Mouse (Mus musculus) MEL (cell line): ENCODE data around the gene Col23a1.

Experiments
- CHD1 ChIP-seq: IDR thresholded peaks from 2 replicates; pipeline ENCODE4 v1.6.1; 2012; ENCODE audit warnings: low read depth, mild to moderate bottlenecking, inconsistent platforms, low read length, improper control_type of control experiment
- CHD2 ChIP-seq: IDR thresholded peaks from 2 replicates; pipeline ENCODE4 v1.6.1; 2011; ENCODE audit warnings: low read length, improper control_type of control experiment
- CTCF ChIP-seq, 3 experiments: IDR thresholded peaks in 2 of 3; conservative IDR thresholded peaks in 1 of 3; 2 replicates each; pipeline ENCODE4 v1.5.1; 2011 to 2012; ENCODE audit warnings: low read length in 3 of 3, low read depth in 2 of 3, mild to moderate bottlenecking in 2 of 3, improper control_type of control experiment in 1 of 3, inconsistent platforms in 1 of 3, mixed read lengths in 1 of 3, moderate library complexity in 1 of 3; ENCODE audit not compliant: control insufficient read depth in 1 of 3, insufficient read depth in 1 of 3, poor library complexity in 1 of 3, severe bottlenecking in 1 of 3
- EP300 ChIP-seq, 2 experiments: IDR thresholded peaks; 2 replicates each; pipeline ENCODE4 v1.6.1; 2011; ENCODE audit warnings: improper control_type of control experiment in 2 of 2, low read length in 2 of 2, low read depth in 1 of 2, mild to moderate bottlenecking in 1 of 2
- GABPA ChIP-seq: IDR thresholded peaks from 2 replicates; pipeline ENCODE4 v1.6.1; 2012; ENCODE audit warnings: low read depth, mild to moderate bottlenecking, inconsistent platforms, low read length, improper control_type of control experiment, moderate library complexity
- GATA1 ChIP-seq: IDR thresholded peaks from 2 replicates; pipeline ENCODE4 v1.6.1; 2011; ENCODE audit warnings: low read depth, low read length, improper control_type of control experiment
- POLR2A ChIP-seq, 2 experiments: IDR thresholded peaks; 2 replicates each; pipeline ENCODE4 v1.6.1; 2011 to 2012; ENCODE audit warnings: low read length in 2 of 2, mild to moderate bottlenecking in 2 of 2, control low read depth in 1 of 2, improper control_type of control experiment in 1 of 2, low read depth in 1 of 2, moderate library complexity in 1 of 2; ENCODE audit not compliant: control insufficient read depth in 1 of 2, insufficient read depth in 1 of 2, poor library complexity in 1 of 2
- RCOR1 ChIP-seq: IDR thresholded peaks from 2 replicates; pipeline ENCODE4 v1.6.1; 2012; ENCODE audit warnings: low read depth, mild to moderate bottlenecking, inconsistent platforms, low read length, improper control_type of control experiment
- SMC3 ChIP-seq: IDR thresholded peaks from 2 replicates; pipeline ENCODE4 v1.6.1; 2011; ENCODE audit warnings: low read depth, low read length, improper control_type of control experiment
- TAL1 ChIP-seq: IDR thresholded peaks from 2 replicates; pipeline ENCODE4 v1.6.1; 2012; ENCODE audit warnings: mild to moderate bottlenecking, inconsistent platforms, low read length, moderate library complexity, mixed read lengths
- TCF12 ChIP-seq: IDR thresholded peaks from 2 replicates; pipeline ENCODE4 v1.6.1; 2014; ENCODE audit warnings: low read depth, mild to moderate bottlenecking, inconsistent platforms, low read length, improper control_type of control experiment, moderate library complexity

GRCm38 (mm10) chr11:51515346-51515745 lies 225.6 kb downstream of the Col23a1 start:
- no peak for TF ChIP-seq POLR2A (IDR thresholded peaks at IDR 0.05; ENCODE audit: control insufficient read depth in 1 of 2, insufficient read depth in 1 of 2, low read depth in 1 of 2, low read length in 2 of 2, poor library complexity in 1 of 2)
- no peak for TF ChIP-seq EP300 (IDR thresholded peaks at IDR 0.05; ENCODE audit: low read depth in 1 of 2, low read length in 2 of 2)
- no peak for TF ChIP-seq CHD2
- no peak for TF ChIP-seq SMC3
- no peak for TF ChIP-seq GABPA
- TF ChIP-seq CTCF (IDR thresholded peaks at IDR 0.05 in 2 of 3, conservative IDR thresholded peaks at IDR 0.05 in 1 of 3; ENCODE audit: control insufficient read depth in 1 of 3, insufficient read depth in 1 of 3, low read depth in 2 of 3, low read length in 3 of 3, poor library complexity in 1 of 3, severe bottlenecking in 1 of 3): no peak
- no peak for TF ChIP-seq CHD1
- TF ChIP-seq TAL1: no peak
- no peak for TF ChIP-seq RCOR1
- no peak for TF ChIP-seq GATA1
- no peak for TF ChIP-seq TCF12
